8 mouse cellular contexts compared by ENCODE assay signal in genomic region chr16:77329711-77330530, GRCm38 (mm10).
DNase-seq lines count a peak whose midpoint lies in the region; ATAC-seq and TF ChIP-seq lines count a peak whose summit lies in the region.

No protein-coding gene starts in this region.

- peak; percentile 17 for ATAC-seq in Patski
- peak; percentile 31; the same call in 1 of the 2 replicates for ATAC-seq in heart, embryonic 13.5 days (ENCODE audit: extremely low read depth, insufficient number of reproducible peaks, low FRiP score, low TSS enrichment)
- ATAC-seq in kidney, postnatal 0 days (replicated peaks; ENCODE audit: low FRiP score, low read depth), result no peak; the same call in 1 of the 2 replicates
- ATAC-seq in monocyte, adult 5-6 weeks (replicated peaks; ENCODE audit: insufficient number of reproducible peaks, low FRiP score, low TSS enrichment, poor library complexity, severe bottlenecking), result no peak

- POLR2A ChIA-PET in Patski (lab: Charles Lee), result interaction anchor here (4.7 kb wide), 1 partner anchor 90 kb away, joined by 24 read pairs; no protein-coding TSS in a partner anchor

- no peaks in the 10 kb centered on the region for H3K27me3 ChIP-seq in Patski
- H3K27me3 ChIP-seq in heart, embryonic 13.5 days (replicated peaks), result no peaks in the 10 kb centered on the region
- no peaks in the 10 kb centered on the region for H3K27me3 ChIP-seq in kidney, postnatal 0 days (ENCODE audit: insufficient read depth, low read length)

- TF ChIP-seq CTCF in Patski (IDR thresholded peaks at IDR 0.05), result peak; percentile 4
- no peak for TF ChIP-seq CTCF in kidney, postnatal 0 days (IDR thresholded peaks at IDR 0.05; ENCODE audit: low read depth)

- H3K36me3 ChIP-seq in heart, embryonic 13.5 days, result peaks cover 21% of the 10 kb centered on the region
- H3K36me3 ChIP-seq in kidney, postnatal 0 days (ENCODE audit: insufficient read depth, low read length), result no peaks in the 10 kb centered on the region

- H3K4me1 ChIP-seq in heart, embryonic 13.5 days, result peaks cover 20% of the 10 kb centered on the region
- H3K4me1 ChIP-seq in kidney, postnatal 0 days (replicated peaks; ENCODE audit: insufficient read depth, low read length), result no peaks in the 10 kb centered on the region

- 12% methylated on average over 10 of the region's 10 CpGs for whole genome bisulfite sequencing in heart, embryonic 13.5 days
- 5% methylated on average over 10 of the region's 10 CpGs for WGBS in kidney, postnatal 0 days

- peak overlapping the region; percentile 78 for H3K4me2 ChIP-seq in heart, embryonic 13.5 days
- peak overlapping the region; percentile 68 for H3K4me2 ChIP-seq in kidney, postnatal 0 days (ENCODE audit: low read length)

- CTCF ChIA-PET in Patski (lab: Charles Lee), result interaction anchor here (0.8 to 3.5 kb wide), 6 partner anchors 20 to 113 kb away, joined by 3 to 23 read pairs (median 4); no protein-coding TSS in a partner anchor

- no peak for DNase-seq in Patski (ENCODE audit: low read depth, low spot score)
- peak; percentile 65 for DNase-seq in embryo, embryonic 11 days
- peak; percentile 74 for DNase-seq in kidney, postnatal 0 days (ENCODE audit: low spot score)
- peak; percentile 41 for DNase-seq in lung, postnatal 14 days
- peak; percentile 39 for DNase-seq in retina, embryonic 14.5 days (ENCODE audit: low spot score)
- no peak for DNase-seq in MN1 (ENCODE audit: low spot score)

- peak overlapping the region; percentile 68 for H3K4me3 ChIP-seq in heart, embryonic 13.5 days
- peak overlapping the region; percentile 55 for H3K4me3 ChIP-seq in kidney, postnatal 0 days (replicated peaks; ENCODE audit: low read depth, low read length)

- H3K9ac ChIP-seq in heart, embryonic 13.5 days, result peak overlapping the region; percentile 91
- peak overlapping the region; percentile 65 for H3K9ac ChIP-seq in kidney, postnatal 0 days (ENCODE audit: low read depth, low read length)

- peak overlapping the region; percentile 99 for H3K27ac ChIP-seq in heart, embryonic 13.5 days (replicated peaks)
- H3K27ac ChIP-seq in kidney, postnatal 0 days, result peak overlapping the region; percentile 94

- no peaks in the 10 kb centered on the region for H3K9me3 ChIP-seq in heart, embryonic 13.5 days
- no peaks in the 10 kb centered on the region for H3K9me3 ChIP-seq in kidney, postnatal 0 days (replicated peaks; ENCODE audit: low read length)

- in situ Hi-C loops in Patski (cut with MboI; ENCODE audit: low pct_unique_long_range_greater_than_20kb), result loop anchor here (5.0 kb wide), 1 partner anchor 97 kb away; no protein-coding TSS in a partner anchor

Comparison
In these comparisons a context has a peak if more than half of its experiments do, and no peak if none do; other contexts are left out.
1. ATAC-seq: peak in Patski (single experiment) and heart, embryonic 13.5 days (single experiment); none in kidney, postnatal 0 days (single experiment) and monocyte, adult 5-6 weeks (single experiment).
2. DNase-seq: peak in embryo, embryonic 11 days (single experiment), kidney, postnatal 0 days (single experiment), lung, postnatal 14 days (single experiment) and retina, embryonic 14.5 days (single experiment); none in Patski (single experiment) and MN1 (single experiment).